Mouse (Mus musculus) lung, postnatal 0 days (tissue): ENCODE results near the gene S100a6.

Experiments used
- CTCF ChIP-seq: IDR thresholded peaks from 2 replicates; pipeline ENCODE4 v1.5.1; 2016; ENCODE audit warnings: antibody characterized with exemption, mild to moderate bottlenecking
- EP300 ChIP-seq: IDR thresholded peaks from 2 replicates; pipeline ENCODE4 v1.6.1; 2016; ENCODE audit warnings: antibody characterized with exemption, mild to moderate bottlenecking, control low read depth

DNA sequence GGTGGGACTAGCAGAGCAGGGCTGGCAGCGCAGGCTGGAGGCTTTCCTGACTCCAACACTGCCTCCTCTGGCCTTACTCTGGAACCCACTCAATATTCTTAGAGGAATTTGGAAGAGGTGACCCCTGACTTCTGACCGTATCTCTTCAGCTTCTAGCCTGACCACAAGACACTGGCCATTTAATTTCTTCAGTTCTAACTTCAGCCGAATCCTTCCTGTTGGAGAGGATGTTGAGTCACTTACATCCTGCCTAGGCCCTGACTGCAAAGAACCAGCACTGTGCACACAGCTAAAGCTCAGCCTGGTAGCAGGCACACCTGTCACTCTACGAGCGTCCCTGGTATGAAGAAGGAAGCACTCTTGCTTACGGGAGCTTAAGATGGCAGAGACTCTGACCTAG, 23.3 kb upstream of the S100a6 start:
- no peak for TF ChIP-seq CTCF
- TF ChIP-seq EP300 = no peak
